Mouse (Mus musculus) limb, embryonic 10.5 days (tissue): ENCODE data around the gene Tmf1. TPM values are rescaled to one million over a fixed set of nuclear protein-coding genes. Genes with fewer than 3 reads are reported as not detected.
A peak's percentile ranks its signal among the peaks of the same experiment; 100 is the strongest.

Experiments
- DNase-seq: peaks from one replicate; pipeline ENCODE4 v3.0.0-alpha.2; 2017; ENCODE audit warnings: low spot score
- H3K27ac ChIP-seq: fragments of 300-500 bp; sonication (generic); 2 replicates; pipeline ENCODE4 v1.5.1; 2016; ENCODE audit warnings: mild to moderate bottlenecking
- H3K27me3 ChIP-seq: fragments of 300-500 bp; sonication (generic); 2 replicates; pipeline ENCODE4 v1.6.1; 2016; ENCODE audit warnings: low read depth, mild to moderate bottlenecking; ENCODE audit not compliant: poor library complexity, severe bottlenecking
- H3K36me3 ChIP-seq: fragments of 300-500 bp; sonication (generic); 2 replicates; pipeline ENCODE4 v1.6.1; 2016; ENCODE audit warnings: mild to moderate bottlenecking, moderate library complexity
- H3K4me1 ChIP-seq: fragments of 300-500 bp; sonication (generic); 2 replicates; pipeline ENCODE4 v1.6.1; 2016
- H3K4me3 ChIP-seq: fragments of 300-500 bp; sonication (generic); 2 replicates; pipeline ENCODE4 v1.5.1; 2016; ENCODE audit warnings: mild to moderate bottlenecking, moderate library complexity
- H3K9me3 ChIP-seq: fragments of 300-500 bp; sonication (generic); replicated peaks from 2 replicates; pipeline ENCODE4 v1.6.1; 2016; ENCODE audit warnings: mild to moderate bottlenecking
- WGBS: fragments of 180-500 bp; shearing (Covaris S2); methylation state at CpG from one replicate; pipeline ENCODE4 v1.1.7; 2016; 5-methylcytosine and 5-hydroxymethylcytosine counted together
- polyA plus RNA-seq: library from polyadenylated mRNA; unstranded; fragments of >200 nt; fragmentation: Nextera tagmentation; extraction: Ambion mirVana; gene quantifications from 2 replicates; pipeline ENCODE4 v1.2.1, GENCODE M21; 2016

Tmf1 gene
- polyA plus RNA-seq, 1 experiment from 2014 or later: 27.8 TPM

DNA sequence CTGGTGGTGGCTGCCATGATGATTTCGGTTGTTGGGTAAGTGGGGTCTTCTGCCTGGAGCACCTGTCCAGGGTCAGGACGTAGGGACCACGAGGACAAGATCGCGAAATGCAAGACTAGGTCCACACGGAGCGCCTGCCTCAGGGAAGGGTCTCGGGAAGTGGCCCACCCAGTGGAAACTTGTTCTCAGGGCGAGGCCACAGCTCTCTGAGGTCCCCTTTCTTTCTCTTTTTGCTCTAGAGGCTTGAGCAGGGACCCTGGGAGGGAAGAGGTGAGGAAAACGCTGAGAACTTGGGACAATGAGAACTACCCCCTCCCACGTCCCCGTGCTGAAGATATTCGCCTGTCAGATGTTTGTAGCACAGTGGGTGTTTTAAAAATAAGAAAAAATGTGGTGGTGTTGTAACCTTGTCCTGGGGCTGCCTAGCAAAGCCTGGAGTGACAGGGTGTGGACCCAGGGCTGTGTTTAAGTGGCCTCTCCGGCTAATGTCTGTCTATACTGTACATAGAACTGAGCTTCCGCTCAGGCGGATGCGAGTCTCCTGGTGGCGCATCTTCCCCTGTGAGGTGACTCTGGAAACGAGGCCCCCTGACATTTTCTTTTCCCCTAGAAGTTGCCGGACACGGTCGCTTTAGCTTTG, 32.2 kb upstream of the Tmf1 start:
- Histone ChIP-seq H3K9me3 (no peaks in the 10 kb centered on the region), H3K27ac (peak overlapping the region; percentile 75), H3K4me1 (peaks cover 26% of the 10 kb centered on the region), H3K36me3 (peaks cover 6% of the 10 kb centered on the region; the same call in 1 of the 2 replicates), H3K4me3 (peak overlapping the region; percentile 66), H3K27me3 (0 out of 2 replicates have a peak, but pooled peaks cover 6% of the 10 kb centered on the region)
- no peak for DNase-seq
- 8% methylated on average over 22 of the region's 22 CpGs for WGBS

DNA sequence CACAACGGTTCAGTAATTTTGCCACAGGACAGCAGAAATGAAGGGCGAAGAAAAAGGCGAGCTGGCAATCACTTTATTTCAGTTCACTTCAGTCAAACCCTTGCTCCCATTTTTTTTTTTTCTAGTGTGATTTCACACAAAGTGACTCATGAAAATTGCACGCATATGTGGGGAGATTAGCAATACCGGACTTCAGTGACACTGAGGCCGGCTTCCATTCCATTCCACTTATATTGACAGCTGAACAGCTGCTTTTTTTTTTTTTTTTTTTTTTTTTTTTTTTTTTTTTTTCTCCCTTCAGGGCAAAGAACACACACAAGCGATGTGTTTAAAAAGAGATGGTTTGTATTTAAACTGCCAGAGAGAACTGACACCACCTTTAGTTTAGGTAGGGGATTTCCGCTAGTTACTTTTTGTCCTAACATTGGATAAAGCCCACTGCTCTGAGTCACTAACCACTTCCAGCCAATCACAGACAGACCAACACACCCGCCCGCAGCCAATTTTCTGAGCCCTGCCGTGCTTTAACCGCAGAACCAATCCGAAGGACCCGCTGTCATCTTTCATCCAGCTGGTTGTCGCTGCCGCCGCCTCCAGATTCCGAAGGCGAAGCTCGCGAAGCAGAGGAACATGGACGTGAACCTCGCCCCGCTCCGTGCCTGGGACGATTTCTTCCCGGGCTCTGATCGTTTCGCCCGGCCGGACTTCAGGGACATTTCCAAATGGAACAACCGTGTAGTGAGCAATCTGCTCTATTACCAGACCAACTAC, 31.5 kb upstream of the Tmf1 start, which contains the start of gene Arl6ip5:
Gene Arl6ip5 (plus strand): TSS at position 499 of the 771 bp plus-strand sequence.
- peak; percentile 88 for DNase-seq
- peak within 1 kb of the TSS; percentile 75 for H3K27ac ChIP-seq
- H3K36me3 ChIP-seq: peaks cover 5% of the 10 kb centered on the region; the same call in 1 of the 2 replicates
- H3K9me3 ChIP-seq: no peaks in the 10 kb centered on the region
- peaks cover 26% of the 10 kb centered on the region for H3K4me1 ChIP-seq
- 15% methylated on average over 32 of the region's 32 CpGs for WGBS
- H3K4me3 ChIP-seq: peak within 1 kb of the TSS; percentile 66
- 0 out of 2 replicates have a peak, but pooled peaks cover 6% of the 10 kb centered on the region for H3K27me3 ChIP-seq

DNA sequence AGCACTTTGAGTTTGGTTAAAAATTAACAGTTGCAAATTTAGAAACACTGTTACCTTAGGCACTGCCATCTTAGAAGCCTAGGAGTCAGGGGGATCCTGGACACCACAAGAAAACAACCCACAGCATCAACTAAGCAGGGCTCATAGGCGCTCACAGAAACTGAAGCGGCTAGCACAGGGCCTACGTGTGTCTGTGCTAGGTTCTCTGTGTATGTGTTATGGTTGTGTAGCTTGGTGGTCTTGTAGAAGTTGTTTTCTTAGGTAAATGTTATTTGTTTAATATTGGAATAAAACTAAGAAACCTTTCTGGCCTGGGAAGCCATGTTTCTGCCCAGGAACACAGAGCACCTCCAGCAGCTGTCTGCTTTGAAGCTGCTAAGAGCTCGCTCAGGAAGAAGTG, 30.8 kb upstream of the Tmf1 start:
- 87% methylated on average over 4 of the region's 4 CpGs for WGBS
- no peak for DNase-seq
- H3K9me3 ChIP-seq: no peaks in the 10 kb centered on the region
- H3K27ac ChIP-seq: no peak overlapping the region; the same call in 1 of the 2 replicates
- no peak overlapping the region for H3K4me3 ChIP-seq
- H3K36me3 ChIP-seq: no peaks in the 10 kb centered on the region
- H3K27me3 ChIP-seq: 0 out of 2 replicates have a peak, but pooled peaks cover 6% of the 10 kb centered on the region
- peaks cover 26% of the 10 kb centered on the region for H3K4me1 ChIP-seq

DNA sequence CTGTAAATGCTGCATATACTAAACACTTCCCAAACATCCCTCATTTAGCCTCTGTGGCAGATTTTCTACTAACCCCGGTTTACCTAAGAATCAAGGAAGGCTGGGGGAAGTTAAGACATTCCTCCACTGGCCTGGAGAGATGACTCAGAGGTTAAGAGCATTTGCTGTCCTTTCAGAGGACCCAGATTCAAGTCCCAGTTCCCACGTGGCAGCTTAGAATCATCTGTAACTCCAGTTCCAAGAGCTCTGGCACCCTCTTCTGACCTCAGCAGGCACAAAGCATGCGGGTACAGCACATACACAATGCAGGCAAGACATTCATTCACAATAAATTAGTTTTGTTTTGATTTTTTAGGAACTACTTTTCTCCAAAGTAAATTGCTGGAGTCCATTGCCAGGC, 30.3 kb upstream of the Tmf1 start:
- Histone ChIP-seq H3K36me3 (no peaks in the 10 kb centered on the region), H3K27ac (peak overlapping the region; percentile 19; the same call in 1 of the 2 replicates), H3K9me3 (no peaks in the 10 kb centered on the region), H3K27me3 (0 out of 2 replicates have a peak, but pooled peaks cover 6% of the 10 kb centered on the region), H3K4me1 (peaks cover 31% of the 10 kb centered on the region), H3K4me3 (no peak overlapping the region)
- DNase-seq: no peak
- WGBS: 56% methylated on average over 3 of the region's 3 CpGs

DNA sequence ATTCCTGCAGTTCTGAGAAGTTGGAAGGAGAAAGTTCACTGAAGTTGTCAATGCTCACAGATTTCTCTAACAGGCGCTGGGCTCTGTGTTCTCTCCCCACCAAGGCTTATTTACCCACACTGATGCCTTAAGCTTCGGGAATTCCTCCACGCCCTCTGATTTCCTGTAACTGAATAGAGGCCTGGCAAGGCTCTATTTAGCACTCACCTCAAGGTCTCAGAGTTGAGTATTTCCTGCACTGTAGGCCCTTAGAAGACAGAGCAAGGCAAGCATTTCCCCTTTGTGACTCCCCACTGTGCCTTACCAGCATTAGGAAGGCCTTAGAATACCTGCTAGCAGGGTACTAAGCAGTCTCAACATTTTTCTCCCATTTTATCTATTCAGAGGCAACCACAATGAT, 29.5 kb upstream of the Tmf1 start:
- DNase-seq: no peak
- Histone ChIP-seq H3K9me3 (no peaks in the 10 kb centered on the region), H3K4me1 (peaks cover 38% of the 10 kb centered on the region), H3K4me3 (no peak overlapping the region), H3K36me3 (no peaks in the 10 kb centered on the region), H3K27me3 (0 out of 2 replicates have a peak, but pooled peaks cover 6% of the 10 kb centered on the region), H3K27ac (no peak overlapping the region; the same call in 1 of the 2 replicates)
- WGBS: 48% methylated on average over 3 of the region's 3 CpGs

DNA sequence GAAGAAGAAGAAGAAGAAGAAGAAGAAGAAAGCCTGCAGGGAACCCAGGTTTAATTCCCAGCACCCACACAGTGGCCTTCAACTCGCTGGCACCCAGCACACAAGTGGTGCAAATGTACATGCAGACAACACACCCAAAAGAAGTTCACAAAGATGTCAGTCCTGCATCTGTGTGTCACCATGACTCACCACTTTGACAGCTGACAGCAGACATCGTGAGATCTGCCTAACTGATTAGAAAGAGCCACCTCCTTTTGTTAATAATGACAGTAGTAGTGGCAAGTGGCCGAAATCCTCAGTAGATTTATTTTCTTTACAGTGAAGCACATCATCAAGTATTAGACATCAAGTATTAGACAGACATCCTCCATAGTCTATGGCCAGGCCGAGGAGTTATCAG, 28.2 kb upstream of the Tmf1 start:
- WGBS: 86% methylated on average over 4 of the region's 4 CpGs
- no peak for DNase-seq
- H3K27me3 ChIP-seq: 0 out of 2 replicates have a peak, but pooled peaks cover 3% of the 10 kb centered on the region
- no peak overlapping the region for H3K27ac ChIP-seq
- peaks cover 38% of the 10 kb centered on the region for H3K4me1 ChIP-seq
- peaks cover 1% of the 10 kb centered on the region; the same call in 1 of the 2 replicates for H3K36me3 ChIP-seq
- H3K4me3 ChIP-seq: no peak overlapping the region
- H3K9me3 ChIP-seq: no peaks in the 10 kb centered on the region

DNA sequence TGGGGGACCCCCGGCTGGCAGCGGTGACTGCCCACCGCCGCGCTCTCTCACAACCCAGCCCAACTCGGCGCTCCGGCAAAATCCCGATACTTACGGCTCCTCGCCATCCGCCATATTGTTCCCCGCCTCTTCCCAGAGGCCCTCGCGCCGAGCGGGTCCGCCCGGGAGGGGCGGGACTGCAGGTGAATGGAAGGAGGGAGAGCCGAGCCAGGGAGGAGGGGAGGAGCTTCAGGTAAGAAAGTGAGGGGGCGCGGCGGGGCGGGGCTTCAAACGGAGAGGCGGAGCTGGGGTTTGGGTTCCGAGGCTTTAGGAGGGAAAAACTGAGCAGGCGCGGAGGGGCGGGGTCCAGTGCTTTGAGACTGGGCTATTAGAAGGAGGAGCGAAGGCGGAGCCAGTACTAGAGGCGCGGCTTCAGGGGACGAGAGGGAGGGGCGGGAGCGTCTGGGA, 26.5 kb upstream of the Tmf1 start, which contains the start of gene Uba3:
Gene Uba3 (minus strand): TSS at position 209 of the 447 bp plus-strand sequence.
- Histone ChIP-seq H3K4me3 (peak within 1 kb of the TSS; percentile 91), H3K36me3 (peaks cover 12% of the 10 kb centered on the region), H3K27ac (peak within 1 kb of the TSS; percentile 97), H3K4me1 (peaks cover 26% of the 10 kb centered on the region), H3K9me3 (no peaks in the 10 kb centered on the region), H3K27me3 (no peaks in the 10 kb centered on the region)
- DNase-seq: peak; percentile 100
- 1% methylated on average over 38 of the region's 38 CpGs for WGBS

DNA sequence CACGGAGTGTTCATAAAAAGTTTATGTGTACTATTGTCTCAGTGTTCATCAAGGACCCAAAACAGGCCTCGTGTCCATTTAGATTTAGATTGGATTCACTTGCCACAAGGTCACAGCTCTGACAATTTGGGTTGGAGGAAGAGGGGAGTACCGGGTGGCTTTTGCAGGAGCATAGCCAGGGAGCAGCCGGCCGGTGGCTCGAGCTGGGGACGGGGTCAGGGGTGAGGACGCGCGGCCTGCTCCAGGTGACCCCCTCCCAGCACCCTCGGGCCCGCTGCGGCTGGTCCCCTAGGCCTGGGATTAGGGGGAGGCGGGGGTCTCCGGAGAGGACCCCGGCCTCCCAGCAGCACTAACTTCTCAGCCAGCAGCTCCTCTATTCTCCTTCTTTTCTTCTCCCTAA, 26.0 kb upstream of the Tmf1 start:
- peak; percentile 68 for DNase-seq
- under 1% methylated on average over 16 of the region's 16 CpGs for WGBS
- H3K4me3 ChIP-seq: peak overlapping the region; percentile 91

DNA sequence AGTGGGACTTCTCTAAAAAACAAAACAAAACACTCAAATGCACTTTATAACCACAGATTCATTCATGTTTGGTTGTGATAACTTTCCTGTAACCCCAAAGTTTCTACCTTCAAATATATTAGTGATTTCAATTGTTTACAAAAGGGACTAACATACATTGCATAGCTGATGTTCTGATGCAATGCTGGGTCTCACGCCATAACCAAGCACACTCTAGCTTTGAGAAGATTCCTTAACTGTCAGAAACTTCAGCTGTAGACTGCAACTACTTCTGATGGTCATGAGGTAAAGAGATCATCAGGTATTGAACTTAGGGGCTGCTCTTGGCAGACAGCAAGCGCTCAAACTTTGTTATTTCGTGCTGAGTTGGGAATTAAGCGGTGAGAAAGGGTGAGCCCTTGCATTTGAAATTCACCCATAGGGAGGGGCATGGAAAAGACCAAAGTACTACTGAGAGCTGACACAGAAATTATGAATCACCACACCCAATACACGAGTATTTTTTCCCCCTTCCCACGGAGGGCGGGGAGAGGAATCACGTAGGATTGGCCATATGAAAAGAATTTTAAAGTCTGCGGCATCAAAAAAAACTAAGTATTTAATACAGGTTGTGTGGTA, 25.4 kb upstream of the Tmf1 start:
- Histone ChIP-seq H3K9me3 (no peaks in the 10 kb centered on the region), H3K4me3 (peak overlapping the region; percentile 91), H3K36me3 (peaks cover 22% of the 10 kb centered on the region), H3K27ac (peak overlapping the region; percentile 97), H3K27me3 (no peaks in the 10 kb centered on the region), H3K4me1 (peaks cover 18% of the 10 kb centered on the region)
- DNase-seq: no peak
- 20% methylated on average over 9 of the region's 9 CpGs for WGBS

More for the DNA sequence above, 26.0 kb upstream of the Tmf1 start:
- Histone ChIP-seq H3K4me1 (peaks cover 21% of the 10 kb centered on the region), H3K27me3 (no peaks in the 10 kb centered on the region), H3K9me3 (no peaks in the 10 kb centered on the region), H3K36me3 (peaks cover 17% of the 10 kb centered on the region), H3K27ac (peak overlapping the region; percentile 97)

DNA sequence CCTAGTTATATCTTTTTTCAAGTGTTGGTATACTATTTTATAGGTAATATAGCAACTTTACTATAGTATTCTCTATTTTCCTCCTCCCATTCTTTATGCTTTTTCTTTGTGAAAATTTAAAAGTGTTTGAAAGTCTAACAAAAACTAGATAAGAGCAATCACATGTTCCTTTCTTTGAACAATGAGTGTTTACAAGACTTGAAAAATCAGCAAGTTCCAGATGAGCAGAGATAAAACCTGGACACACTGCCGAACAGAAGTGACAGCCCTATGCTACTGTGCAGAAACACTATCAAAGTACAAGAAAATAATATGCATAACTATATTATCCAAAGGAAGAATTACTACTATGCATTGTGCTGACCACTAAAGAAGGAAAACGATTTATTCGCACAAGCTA, 23.6 kb upstream of the Tmf1 start:
- Histone ChIP-seq H3K27ac (no peak overlapping the region), H3K4me1 (peaks cover 13% of the 10 kb centered on the region), H3K27me3 (no peaks in the 10 kb centered on the region), H3K9me3 (no peaks in the 10 kb centered on the region), H3K36me3 (peaks cover 40% of the 10 kb centered on the region), H3K4me3 (no peak overlapping the region)
- DNase-seq: no peak
- WGBS: 94% methylated on average over 3 of the region's 3 CpGs

DNA sequence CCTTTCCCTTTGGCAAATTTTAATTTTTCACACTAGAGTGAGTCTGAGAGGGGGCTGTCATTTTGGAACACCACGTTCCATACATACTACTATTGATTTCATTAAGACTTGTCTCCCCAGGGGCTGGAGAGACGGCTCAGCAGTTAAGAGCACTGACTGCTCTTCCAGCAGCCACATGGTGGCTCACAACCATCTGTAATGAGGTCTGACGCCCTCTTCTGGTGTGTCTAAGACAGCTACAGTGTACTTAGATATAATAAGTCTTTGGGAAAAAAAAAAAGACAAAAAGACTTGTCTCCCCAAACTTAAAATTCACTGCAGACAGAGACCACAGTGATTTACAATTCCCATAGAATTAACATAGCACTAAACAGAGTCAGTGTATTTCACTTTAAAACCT, 21.5 kb upstream of the Tmf1 start:
- no peaks in the 10 kb centered on the region for H3K27me3 ChIP-seq
- DNase-seq: no peak
- H3K9me3 ChIP-seq: no peaks in the 10 kb centered on the region
- H3K4me3 ChIP-seq: no peak overlapping the region
- H3K36me3 ChIP-seq: peaks cover 60% of the 10 kb centered on the region
- peaks cover 13% of the 10 kb centered on the region for H3K4me1 ChIP-seq
- WGBS: 80% methylated on average over 3 of the region's 3 CpGs
- H3K27ac ChIP-seq: no peak overlapping the region

DNA sequence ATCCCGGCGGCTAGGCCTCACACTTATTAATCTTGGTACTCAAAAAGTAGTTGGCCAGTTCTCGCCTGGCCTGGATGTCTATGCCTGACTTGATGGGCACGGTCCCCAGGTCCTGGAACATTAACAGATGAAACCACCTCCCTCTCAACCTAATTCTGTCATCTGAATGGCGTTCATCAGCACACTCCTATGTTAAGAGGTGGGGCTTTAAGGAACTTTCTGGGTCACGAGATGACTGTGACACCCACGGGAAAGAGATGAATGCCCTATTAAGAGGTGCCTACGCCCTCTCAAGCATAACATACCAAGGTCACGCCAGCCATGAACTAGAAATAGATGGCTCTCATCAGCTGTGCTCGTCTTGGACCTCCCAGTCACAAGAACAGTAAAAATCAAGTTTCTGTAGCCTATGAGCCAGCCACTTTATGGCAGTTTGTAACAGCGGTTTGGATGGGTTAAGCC, 476 bp upstream of the Tmf1 start:
- 17% methylated on average over 11 of the region's 11 CpGs for WGBS
- no peak for DNase-seq
- H3K36me3 ChIP-seq: peaks cover 44% of the 10 kb centered on the region

More for the DNA sequence above, 476 bp upstream of the Tmf1 start:
- H3K9me3 ChIP-seq: no peaks in the 10 kb centered on the region
- H3K4me3 ChIP-seq: peak overlapping the region; percentile 78
- peaks cover 18% of the 10 kb centered on the region for H3K4me1 ChIP-seq
- H3K27ac ChIP-seq: peak overlapping the region; percentile 94
- no peaks in the 10 kb centered on the region for H3K27me3 ChIP-seq
